Mouse (Mus musculus): ENCODE data around the gene Hexim2.
A peak's percentile ranks its signal among the peaks of the same experiment; 100 is the strongest.

Hexim2 gene

DNA sequence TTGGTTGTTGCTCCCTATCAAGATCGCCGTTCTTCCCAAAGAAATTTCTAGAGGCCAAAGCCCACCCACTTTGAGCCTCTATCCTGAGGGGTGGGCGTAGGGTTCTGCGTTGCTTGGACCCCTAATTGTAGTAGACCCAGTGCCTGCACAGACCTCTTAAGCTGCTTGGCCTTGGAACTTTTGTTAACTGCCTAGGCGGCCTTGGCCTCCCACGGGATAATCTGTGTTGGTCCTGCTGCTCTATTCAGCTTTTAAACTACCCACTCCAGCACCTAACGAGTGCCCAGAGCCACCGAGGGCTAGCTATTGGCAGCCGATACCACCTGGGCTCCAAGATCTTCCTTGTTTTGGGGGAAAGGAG lies 19.7 kb upstream of the Hexim2 start:
- DNase-seq, result no peak

DNA sequence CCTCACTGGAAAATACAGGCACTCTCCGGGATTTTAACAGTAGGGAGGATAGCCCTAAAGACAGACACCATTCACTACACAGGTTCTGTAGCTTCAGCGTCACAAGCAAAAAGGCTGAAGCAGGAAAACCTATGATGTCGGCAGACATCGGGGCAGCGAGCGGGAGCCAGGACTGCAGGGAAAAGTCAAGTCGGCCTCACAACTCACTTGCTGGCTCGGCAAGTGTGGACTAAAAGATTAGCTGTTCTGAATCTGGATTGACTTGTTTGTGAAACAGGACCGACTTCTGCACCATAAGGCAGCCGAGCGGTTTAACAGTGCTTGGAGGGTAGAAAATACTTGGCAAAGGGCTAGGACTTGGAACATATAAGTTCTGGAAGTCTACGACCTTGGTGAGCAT lies 19.2 kb upstream of the Hexim2 start:
- DNase-seq, result no peak

DNA sequence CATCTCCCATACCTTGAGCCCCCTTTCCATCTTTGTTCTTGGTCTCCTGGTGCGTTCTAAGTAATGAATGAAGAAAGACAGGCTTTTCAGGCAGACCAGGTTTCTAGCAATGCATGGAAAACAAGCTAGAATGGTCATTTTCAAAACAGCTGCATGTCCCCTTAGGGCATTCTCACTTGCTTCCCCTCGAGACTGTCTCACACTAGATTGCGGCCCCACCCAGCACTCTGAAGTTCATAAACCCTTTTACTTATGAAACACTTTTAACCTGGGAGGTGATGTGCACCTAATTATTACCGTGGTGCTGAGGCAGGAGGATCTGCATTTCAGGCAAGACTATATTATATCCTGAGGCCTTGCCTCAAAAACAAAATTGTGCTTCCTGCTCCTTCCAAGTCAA lies 18.5 kb upstream of the Hexim2 start:
- no peak for DNase-seq

DNA sequence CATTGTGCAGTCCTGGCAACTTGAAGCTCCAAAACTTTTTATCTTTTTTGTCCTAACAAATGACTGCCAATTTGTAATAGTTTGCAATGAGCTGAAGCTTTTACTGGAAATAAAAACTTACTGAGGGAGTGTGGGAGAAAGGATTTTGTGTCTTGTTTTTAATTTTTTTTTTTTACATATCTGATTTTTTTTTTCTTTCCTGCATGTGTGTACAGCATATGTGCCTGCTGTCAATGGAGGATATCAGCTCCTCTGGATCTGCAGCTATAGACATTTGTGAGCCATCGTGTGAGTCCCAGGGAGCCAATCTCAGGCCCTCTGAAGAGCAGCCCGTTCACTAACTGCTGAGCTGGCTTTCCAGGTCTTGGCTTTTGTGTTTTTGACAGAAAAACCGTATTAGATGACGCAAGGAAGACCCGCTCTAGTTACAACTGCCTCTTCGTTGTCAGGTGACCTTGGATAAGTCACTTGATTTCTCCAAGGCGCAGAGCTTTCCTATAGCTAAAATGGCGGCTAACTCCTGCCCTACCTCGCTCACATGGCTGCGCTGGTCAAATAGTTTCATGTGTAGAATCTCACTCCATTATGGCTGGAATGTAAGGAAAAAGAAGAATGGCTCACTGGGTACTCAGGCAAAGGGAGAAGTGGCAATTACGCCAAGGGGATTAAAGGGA lies 17.8 kb upstream of the Hexim2 start:
- no peak for DNase-seq

DNA sequence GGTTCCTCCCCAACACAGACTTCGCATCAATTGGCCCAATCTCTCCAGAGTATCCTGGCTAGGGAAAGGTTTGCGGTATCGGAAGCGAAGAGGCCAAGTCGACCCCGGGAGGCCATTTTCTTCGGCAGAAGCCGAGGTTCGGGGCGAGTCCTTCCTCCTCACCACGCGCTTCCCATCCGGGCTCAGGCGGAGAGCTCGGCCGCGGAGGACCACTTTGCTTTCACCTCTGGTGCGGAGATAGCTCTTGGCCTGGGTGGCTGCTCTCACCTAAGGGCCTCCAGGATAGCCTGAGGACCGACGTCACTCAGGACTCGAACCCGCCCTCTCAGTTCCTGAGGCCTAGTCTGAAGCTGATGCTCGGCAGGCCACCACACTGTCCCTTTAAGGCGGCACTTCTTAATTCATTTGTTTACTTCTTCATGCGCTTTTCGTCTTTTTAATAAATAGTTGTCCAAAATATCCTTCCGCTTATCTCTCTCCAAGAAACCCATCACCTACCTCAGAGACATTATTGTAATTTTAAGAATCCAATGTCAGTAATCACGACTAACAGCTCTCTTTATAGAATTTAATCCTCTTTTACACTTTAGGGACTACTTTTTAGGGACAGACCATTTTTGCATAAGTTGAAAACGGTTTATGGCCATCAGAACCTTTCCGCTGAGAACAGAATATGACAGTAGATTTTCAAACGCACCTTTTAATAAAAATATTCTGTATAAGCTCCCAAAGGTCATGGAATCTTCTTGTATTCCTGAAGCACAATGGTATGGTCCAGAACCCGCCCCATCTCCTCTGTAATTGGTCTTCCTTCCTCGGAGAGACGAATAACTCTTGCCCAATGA lies 16.8 kb upstream of the Hexim2 start:
- DNase-seq, result peak; percentile 89

DNA sequence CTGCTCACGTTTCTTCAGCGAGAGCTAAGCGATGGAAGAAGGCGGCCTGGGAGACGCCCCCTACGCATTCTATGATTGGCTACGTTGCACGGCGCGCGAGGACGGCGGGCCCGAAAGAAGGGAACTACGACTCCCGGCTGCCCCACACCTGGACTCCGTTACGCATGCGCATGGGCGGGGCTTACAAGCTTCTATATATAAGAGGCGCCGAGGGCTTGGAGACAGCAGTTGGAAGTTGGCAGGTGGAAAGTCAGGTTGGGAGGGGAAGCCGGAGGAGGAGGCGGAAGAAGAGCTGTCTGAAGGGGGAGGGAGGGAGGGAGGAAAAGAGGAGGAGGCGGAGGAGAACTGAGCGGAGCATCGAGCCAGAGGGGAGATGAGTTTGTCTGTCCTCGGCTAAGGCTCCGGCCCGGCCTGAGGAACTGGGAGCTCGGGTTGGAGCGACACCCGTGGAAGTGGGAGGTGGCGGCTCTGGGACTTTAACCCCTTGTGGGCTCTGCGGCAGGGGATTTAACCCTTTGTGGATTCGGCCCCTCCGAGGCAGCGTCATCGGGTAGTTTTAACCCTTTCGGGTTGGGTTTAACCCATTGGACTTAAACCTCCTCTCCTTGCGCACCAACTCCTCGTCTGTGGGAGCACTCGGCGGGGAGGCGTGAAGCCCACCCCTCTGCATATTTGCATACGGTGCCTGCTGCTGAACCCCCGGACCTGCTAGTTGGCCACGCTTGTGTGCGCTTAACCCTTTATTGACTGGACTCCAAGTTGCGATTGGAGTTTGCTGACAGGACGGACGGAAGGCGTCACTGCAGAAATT lies 16.0 kb upstream of the Hexim2 start, which contains the start of gene Hexim1:
TSS of gene Hexim1 (plus strand) at position 224 of the 811 bp plus-strand sequence.
- DNase-seq, result peak; percentile 100

DNA sequence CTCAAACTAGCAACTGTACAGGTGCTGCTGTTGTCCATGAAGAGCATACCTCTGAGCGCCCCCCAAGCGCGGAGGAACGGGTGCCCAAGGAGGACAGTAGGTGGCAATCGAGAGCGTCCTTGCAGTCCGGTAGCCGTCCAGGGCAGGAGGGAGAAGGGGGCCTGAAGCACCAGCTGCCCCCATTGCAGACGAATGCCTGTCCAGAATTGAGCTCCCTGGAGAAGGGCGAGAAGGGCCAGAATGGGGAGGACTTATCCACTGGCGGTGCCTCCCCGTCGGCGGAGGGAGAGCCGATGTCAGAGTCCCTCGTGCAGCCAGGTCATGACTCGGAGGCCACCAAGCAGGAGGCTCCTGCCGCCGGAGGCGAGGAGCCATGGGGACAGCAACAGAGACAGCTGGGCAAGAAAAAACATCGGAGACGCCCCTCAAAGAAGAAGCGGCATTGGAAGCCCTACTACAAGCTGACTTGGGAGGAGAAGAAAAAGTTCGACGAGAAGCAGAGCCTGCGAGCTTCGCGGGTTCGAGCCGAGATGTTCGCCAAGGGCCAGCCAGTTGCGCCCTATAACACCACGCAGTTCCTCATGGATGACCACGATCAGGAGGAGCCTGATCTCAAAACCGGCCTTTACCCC lies 15.2 kb upstream of the Hexim2 start:
- DNase-seq, result peak; percentile 86

DNA sequence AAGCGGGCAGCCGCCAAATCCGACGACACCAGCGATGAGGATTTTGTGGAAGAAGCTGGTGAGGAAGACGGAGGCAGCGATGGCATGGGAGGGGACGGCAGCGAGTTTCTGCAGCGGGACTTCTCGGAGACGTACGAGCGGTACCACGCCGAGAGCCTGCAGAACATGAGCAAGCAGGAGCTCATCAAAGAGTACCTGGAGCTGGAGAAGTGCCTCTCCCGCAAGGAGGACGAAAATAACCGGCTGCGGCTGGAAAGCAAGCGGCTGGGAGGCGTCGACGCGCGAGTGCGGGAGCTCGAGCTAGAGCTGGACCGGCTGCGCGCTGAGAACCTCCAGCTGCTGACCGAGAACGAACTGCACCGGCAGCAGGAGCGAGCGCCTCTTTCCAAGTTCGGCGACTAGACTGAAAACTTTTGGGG lies 14.6 kb upstream of the Hexim2 start:
- DNase-seq, result peak; percentile 62

DNA sequence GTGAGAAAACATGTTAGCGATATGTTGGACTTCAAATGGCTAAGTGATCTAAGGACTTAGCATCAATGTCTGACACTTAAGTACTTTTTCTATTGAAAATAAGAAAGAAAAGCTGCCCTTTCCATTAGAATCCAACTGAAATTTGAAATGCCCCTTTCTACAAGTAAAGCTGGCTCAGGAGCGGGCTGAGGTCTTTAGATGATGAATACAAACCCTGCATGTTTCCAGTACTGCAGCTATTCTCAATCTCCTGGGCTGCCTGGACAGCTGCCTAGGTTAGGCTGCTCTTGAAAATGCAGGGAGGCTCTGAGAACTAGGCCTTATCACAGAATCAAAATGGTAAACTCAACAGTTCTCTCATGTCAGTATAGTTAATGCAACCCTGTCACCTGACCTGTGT lies 13.4 kb upstream of the Hexim2 start:
- DNase-seq, result no peak

DNA sequence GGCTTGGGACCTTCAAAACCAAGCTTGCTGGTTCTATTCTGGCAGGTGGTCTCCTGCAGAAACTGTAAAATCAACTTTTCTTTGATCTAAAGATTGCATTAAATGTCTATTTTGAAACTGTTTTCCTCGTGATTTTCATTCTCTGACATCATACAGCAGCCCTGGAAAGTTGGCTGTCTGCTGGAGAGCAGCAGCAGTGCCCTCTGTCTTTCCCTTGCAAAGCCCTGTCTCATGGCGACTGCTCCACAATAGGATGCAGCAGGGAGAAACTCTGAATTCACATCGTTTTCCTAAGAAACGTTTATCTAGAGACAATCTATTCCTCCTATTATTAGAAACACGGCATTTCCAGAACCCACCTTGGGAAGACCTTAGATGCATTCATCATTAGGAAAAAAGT lies 12.6 kb upstream of the Hexim2 start:
- no peak for DNase-seq

DNA sequence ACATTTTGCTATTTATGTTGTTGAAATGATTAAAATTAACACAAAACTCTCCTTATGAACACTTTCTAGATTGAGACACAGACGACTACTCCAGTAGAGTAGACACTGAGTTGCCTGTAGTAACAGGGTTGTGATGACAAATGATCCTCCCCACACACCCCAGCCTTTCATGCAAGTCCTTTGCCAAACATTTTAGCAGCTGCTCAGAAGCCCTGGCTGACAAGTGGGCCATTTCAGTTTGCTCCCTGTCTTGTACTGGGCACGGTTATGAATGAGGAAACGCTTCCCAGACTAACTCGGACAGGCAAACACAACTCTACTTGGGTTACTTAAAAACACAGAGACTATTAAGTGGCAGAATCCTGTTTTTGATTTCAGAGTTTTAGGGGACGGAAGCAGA lies 11.9 kb upstream of the Hexim2 start:
- DNase-seq, result no peak

DNA sequence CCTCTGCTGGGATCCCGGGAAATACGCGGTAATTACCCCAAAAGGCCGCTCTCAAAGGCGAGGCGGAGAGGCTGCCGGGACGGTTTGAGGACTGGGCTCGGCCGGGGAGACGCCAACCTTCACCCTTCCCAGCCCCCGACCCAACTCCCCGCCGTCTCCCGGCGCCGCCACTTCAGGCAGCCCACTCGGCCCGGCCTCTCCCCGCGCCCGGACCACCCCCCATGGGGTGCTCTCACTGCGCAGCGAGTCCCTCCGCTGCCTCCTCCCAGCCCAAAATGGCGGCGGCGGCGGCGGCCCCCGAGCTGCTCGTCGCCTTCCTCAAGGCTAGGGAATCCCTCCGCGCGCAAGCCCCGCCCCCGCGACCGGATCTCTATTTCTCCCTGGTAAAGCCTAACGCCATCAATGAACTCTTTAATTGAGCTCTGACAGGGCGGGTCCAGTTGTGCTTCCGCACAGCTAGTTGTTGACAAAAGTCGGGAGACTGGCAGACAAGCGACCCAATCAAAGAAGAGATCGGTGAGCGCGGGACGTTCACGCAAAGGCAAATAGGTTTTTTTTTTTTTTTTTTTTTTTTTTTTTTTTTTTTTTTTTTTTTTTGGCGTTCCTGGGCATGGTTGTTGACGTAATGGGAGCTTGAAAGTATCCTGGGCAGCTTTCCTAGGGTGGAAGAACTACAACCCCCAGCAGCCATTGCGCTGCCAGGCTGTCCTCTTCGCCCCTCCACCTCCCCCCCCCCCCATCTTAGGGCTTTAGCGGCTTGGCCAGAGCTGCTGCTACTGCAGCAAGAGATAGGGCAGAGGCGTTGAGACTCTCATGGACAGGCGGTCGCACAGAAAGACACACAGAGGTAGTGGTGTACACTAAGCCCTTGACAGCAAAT lies 587 bp downstream of the Hexim2 start:
- peak; percentile 100 for DNase-seq

DNA sequence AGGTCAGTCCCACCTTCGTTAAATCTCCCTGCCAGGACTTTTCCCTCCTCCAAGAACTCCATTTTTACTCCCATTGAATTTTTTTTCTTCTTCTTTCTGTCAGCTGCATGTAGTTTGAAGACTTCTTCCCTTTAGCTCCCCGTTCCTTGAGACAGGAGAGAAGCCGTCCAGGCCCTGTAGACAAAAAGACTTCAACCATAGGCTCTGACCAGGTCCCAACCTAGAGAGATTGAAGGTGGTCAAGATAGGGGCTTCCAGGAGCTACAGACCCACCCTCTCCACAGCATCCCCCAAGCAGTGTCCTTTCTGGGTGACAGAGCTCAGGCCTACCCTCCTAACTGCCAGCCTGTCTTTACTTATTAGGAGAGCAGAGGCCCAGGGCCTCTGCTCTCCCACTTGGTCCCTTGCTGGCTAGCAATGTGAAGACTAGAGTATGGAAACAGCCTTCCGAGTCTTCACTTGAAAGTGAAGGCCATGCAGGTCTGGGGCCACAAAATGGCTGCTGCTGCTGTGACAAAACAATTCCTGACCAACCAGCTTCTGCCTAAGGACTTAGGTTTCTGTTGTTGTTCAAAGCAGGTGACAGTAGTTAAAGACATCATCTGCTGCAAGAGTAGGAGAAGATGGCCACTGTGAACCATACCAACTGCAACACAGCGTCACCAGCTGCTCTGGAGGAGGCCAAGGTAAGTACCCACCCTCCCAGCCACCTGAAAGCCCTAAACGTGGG lies 1.4 kb downstream of the Hexim2 start:
- DNase-seq, result no peak

DNA sequence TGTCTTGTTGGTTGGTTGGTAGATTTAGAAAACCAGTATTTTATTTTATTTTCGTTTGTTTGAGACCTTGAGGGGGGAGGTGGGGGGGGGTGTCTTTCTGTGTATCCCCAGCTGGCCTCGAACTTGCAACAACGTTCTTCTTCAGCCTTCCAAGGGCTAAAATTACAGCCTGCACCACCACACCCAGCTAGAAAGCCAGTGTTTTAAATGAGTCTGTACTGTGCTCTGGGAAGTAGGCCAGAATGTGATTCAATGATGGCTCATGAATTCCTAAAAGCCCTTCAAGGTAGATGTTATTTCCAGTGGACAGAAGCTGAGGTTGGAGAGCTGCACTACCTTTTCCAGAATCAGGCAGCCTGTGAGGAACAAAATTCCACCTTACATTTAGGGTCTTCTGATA lies 2.0 kb downstream of the Hexim2 start:
- DNase-seq, result no peak

DNA sequence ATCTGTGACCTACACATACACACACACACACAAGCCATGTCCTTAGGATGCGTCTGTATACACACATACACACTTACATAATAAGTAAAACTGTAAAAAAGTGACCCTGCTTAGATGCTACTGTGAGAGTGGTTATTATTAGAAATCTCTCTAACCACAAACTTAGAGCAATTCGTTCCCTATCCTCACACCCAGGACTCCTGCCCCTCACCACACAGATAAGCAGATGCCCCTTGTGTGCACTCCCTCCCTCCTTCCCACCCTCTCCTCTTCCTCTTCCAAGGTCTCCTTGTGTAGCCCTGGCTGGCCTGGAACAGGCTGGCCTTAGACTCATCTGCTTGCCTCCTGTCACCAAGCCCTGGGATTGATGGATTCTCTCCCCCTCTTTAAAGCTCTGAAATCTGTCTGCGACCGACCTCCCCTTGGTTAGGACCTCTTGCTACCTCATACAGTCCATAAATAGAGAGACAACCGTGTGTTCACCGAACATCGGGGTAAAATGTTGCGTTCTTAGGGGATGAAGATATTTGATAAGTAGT lies 3.9 kb downstream of the Hexim2 start:
- peak; percentile 50 for DNase-seq

DNA sequence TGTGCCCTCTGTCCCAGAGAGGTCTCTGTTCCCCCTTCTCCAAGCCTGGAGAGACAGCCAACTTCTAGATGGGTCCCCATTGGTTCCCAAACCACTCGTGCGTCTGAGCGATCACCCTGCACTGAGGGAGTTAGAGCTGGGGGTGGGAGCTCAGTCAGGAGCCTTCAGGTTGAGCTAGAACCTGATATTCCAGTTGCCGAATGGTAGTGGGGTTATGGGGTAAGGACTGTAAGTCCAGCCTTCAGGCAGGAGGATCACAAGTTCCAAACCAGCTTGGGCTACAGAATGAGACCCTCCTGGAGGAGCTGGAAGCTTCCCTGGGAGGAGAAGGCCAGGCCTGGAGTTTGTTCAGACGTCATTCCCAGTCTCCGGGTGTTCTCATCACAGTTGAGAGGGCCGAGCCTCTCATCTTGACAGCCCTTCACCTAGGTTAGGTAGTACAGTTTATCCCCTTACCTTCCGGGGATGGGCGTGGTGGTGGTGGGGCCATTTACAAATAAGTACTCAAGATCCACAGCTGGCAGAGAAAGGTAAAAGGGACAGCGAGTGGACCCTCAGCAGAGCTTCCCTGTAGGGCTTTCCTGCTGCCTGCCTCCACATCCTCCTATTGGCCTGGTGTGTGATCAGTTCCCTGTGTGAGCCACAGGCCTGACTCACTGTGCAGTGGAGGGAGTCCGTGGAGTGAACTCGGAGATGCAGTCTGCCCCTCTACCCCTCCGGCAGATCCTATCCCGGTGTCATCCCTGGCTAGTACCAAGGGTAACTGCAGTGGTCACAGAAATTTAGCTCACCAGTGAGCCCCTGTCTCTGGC lies 7.9 kb downstream of the Hexim2 start:
- DNase-seq, result no peak

DNA sequence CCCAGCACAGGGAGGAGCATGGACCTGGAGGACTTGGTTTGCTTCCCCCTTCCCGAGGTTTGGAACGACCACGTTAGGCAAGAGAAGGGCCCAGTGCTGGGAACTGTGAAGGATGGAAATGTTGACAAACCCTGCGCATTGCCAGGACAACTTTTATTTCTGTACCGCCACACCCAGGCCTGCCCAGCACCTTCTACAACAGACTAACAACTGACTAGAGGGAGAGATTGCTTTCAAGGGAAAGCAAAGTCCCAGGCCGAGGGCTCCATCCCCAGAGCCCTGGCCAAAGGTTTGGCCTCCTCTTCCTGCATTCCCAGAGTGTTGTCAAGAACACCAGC lies 8.5 kb downstream of the Hexim2 start:
- DNase-seq, result no peak

DNA sequence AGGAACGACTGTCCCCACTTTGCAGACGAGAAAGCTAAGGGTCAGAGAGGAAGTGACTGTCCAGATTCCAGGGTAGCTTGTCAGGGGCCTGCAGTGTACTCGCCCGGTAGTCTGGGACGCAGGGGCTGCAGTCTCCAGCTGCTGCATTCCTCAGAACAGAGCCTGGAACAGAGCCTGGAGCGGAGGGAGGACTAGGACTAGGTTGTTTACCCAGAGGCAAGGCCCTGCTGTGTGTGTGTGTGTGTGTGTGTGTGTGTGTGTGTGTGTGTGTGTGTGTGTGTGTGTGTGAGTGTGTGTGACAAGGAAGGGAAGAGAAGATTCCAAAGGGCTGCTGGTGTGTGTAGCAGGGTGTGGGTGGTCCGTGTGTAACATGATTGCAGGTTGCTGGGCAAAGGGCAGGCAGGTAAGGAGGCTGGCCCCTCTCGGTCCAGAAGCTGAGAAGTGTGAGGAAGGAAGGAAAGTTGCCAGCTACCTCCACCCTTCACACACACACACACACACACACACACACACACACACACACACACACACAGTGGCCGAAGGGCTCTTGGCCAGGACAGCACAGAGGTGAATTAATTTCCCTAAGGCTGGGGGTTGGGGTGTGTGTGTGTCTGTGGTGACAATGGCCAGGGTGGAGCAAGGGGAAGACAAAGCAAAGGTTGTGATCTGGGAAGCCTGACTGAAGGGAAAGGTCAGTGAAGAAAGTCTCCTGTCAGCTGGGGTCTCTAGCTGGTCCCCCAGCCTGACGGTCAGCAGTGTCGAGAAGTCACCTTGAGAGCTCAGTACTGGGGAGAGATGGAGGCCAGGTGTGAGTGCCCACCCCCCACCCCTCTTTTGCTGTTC lies 9.1 kb downstream of the Hexim2 start:
- DNase-seq, result peak; percentile 35

DNA sequence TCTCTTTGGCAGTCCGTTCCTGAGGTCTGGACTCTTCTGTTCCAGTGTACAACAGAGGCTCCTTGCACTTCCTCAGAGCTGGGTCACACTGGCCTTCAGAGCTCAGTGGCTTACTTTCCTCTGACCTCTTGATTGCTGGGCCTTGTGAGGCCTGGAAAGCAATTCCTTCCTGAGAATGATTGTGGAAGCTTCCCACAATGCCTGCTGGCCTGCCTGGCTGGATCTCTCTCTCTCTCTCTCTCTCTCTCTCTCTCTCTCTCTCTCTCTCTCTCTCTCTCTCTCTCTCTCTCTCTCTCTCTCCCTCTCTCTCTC lies 9.7 kb downstream of the Hexim2 start:
- no peak for DNase-seq
